Comparison of ENCODE assay signal across 8 mouse cellular contexts in genomic region chr14:121062238-121063082, GRCm38 (mm10). TPM values are rescaled to one million over a fixed set of nuclear protein-coding genes. Genes with fewer than 3 reads are reported as not detected.
DNase-seq lines count a peak whose midpoint lies in the region; ATAC-seq and TF ChIP-seq lines count a peak whose summit lies in the region.
"Had no signal": no experiment of that assay in that cellular context is flagged by ENCODE, and none has a peak within 500 bp of the region (broad histone marks: within the 10 kb centered on the region; RNA-seq: fewer than 3 reads in every experiment).

No protein-coding gene starts in this region.

- ATAC-seq in intestine, postnatal 0 days, result peak; percentile 63
- peak; percentile 93 for ATAC-seq in neural tube, embryonic 14.5 days (ENCODE audit: low read depth)

- WGBS in cerebellum, adult 2 months, result 9% methylated on average over 14 of the region's 14 CpGs
- WGBS in intestine, postnatal 0 days, result 52% methylated on average over 14 of the region's 14 CpGs
- WGBS in neural tube, embryonic 14.5 days, result 16% methylated on average over 14 of the region's 14 CpGs

- no peak overlapping the region for H3K4me3 ChIP-seq in cerebellum, adult 2 months (replicated peaks; ENCODE audit: insufficient read depth, low read depth, low read length)
- H3K4me3 ChIP-seq in intestine, postnatal 0 days (ENCODE audit: low read depth, low read length), result no peak overlapping the region
- no peak overlapping the region for H3K4me3 ChIP-seq in neural tube, embryonic 14.5 days (ENCODE audit: low read depth, low read length)
- H3K4me3 ChIP-seq: megakaryocyte, embryonic 14.5 days had no signal

- no peak overlapping the region for H3K9ac ChIP-seq in intestine, postnatal 0 days (ENCODE audit: low read depth, low read length)
- peak overlapping the region; percentile 16; the same call in 1 of the 2 replicates for H3K9ac ChIP-seq in neural tube, embryonic 14.5 days (replicated peaks; ENCODE audit: low read depth, low read length)

- H3K36me3 ChIP-seq in intestine, postnatal 0 days (ENCODE audit: control insufficient read depth, insufficient read depth), result no peaks in the 10 kb centered on the region; the same call in 1 of the 2 replicates
- H3K36me3 ChIP-seq in neural tube, embryonic 14.5 days (ENCODE audit: control insufficient read depth, insufficient read depth, low read length), result no peaks in the 10 kb centered on the region

- 0 out of 2 replicates have a peak, but pooled peaks cover 2% of the 10 kb centered on the region for H3K9me3 ChIP-seq in intestine, postnatal 0 days (ENCODE audit: control insufficient read depth)
- H3K9me3 ChIP-seq in neural tube, embryonic 14.5 days (ENCODE audit: control insufficient read depth, low read length), result no peaks in the 10 kb centered on the region

- DNase-seq in adrenal gland, postnatal 25 days, result peak; percentile 15
- DNase-seq in cerebellum, adult 2 months, result peak; percentile 65 to 69
- peak; percentile 66 to 73 for DNase-seq in frontal cortex, postnatal 36 days (ENCODE audit: low spot score in 2 of 2)
- DNase-seq in left cerebral cortex, postnatal 4 days, result peak; percentile 38
- no peak for DNase-seq in thymus, postnatal 25 days

- H3K4me1 ChIP-seq in cerebellum, adult 2 months (ENCODE audit: control insufficient read depth, insufficient read depth, low read length), result peaks cover 32% of the 10 kb centered on the region
- H3K4me1 ChIP-seq in intestine, postnatal 0 days (replicated peaks; ENCODE audit: control insufficient read depth, insufficient read depth, low read length), result peaks cover 4% of the 10 kb centered on the region; the same call in 1 of the 2 replicates
- peaks cover 31% of the 10 kb centered on the region for H3K4me1 ChIP-seq in neural tube, embryonic 14.5 days (ENCODE audit: control insufficient read depth, insufficient read depth, low read length)
- H3K4me1 ChIP-seq: megakaryocyte, embryonic 14.5 days had no signal

- intact Hi-C loops in left cerebral cortex, postnatal 4 days (cut with DNase I), result no loop called here

- peak overlapping the region; percentile 16 for H3K27ac ChIP-seq in cerebellum, adult 2 months (ENCODE audit: insufficient read depth, low read length)
- no peak overlapping the region for H3K27ac ChIP-seq in intestine, postnatal 0 days (ENCODE audit: low read depth, low read length)
- peak overlapping the region; percentile 75 for H3K27ac ChIP-seq in neural tube, embryonic 14.5 days (ENCODE audit: low read depth, low read length)

- H3K27me3 ChIP-seq in cerebellum, adult 2 months (ENCODE audit: control insufficient read depth, insufficient read depth, low read length), result no peaks in the 10 kb centered on the region
- no peaks in the 10 kb centered on the region for H3K27me3 ChIP-seq in intestine, postnatal 0 days (replicated peaks; ENCODE audit: control insufficient read depth, insufficient read depth, low read length)
- H3K27me3 ChIP-seq in neural tube, embryonic 14.5 days (ENCODE audit: control insufficient read depth, insufficient read depth, low read length), result no peaks in the 10 kb centered on the region
- H3K27me3 ChIP-seq: megakaryocyte, embryonic 14.5 days had no signal

- no peak for TF ChIP-seq CTCF in cerebellum, adult 2 months (IDR thresholded peaks at IDR 0.05; ENCODE audit: borderline replicate concordance, insufficient read depth, low read depth, low read length)
- TF ChIP-seq CTCF in intestine, postnatal 0 days (IDR thresholded peaks at IDR 0.05; ENCODE audit: low read depth), result no peak

- no peak for TF ChIP-seq POLR2A in cerebellum, adult 2 months (IDR thresholded peaks at IDR 0.05; ENCODE audit: borderline replicate concordance, insufficient read depth, low read length)

- 0 out of 2 replicates have a peak overlapping the region, but pooled peaks have one; percentile 24 for H3K4me2 ChIP-seq in intestine, postnatal 0 days (replicated peaks; ENCODE audit: low read depth)
- H3K4me2 ChIP-seq in neural tube, embryonic 14.5 days (ENCODE audit: low read depth, low read length), result no peak overlapping the region

RNA-seq across cellular contexts. Expression of gene Farp1, which starts 27.5 kb away (rescaled TPM):
- total RNA-seq in adrenal gland, postnatal 25 days (2021), result 23.8 and 25.8 TPM in 2 replicates
- polyA plus RNA-seq in cerebellum, adult 2 months (2012; rRNA removed), result 43.3 and 44.4 TPM in 2 replicates
- polyA plus RNA-seq in intestine, postnatal 0 days (2015; fragmentation: Nextera tagmentation; extraction: Ambion mirVana), result 4.9 and 5.3 TPM in 2 replicates
- total RNA-seq in left cerebral cortex, postnatal 4 days (2021), result 100 to 1,000 TPM; 239 to 257 TPM
- polyA plus RNA-seq in neural tube, embryonic 14.5 days (2014; fragmentation: Nextera tagmentation; extraction: Ambion mirVana), result 34.9 and 37.3 TPM in 2 replicates
